Mouse (Mus musculus) right cerebral cortex, postnatal 25 days (tissue): ENCODE measurements around the gene Ubxn4.
A peak's percentile ranks its signal among the peaks of the same experiment; 100 is the strongest.
"Not testable (repeated sequence)": the region's sequence is repeated elsewhere in the genome, so short reads cannot be mapped to it uniquely, and the experiment has no call there.

Source experiments
- DNase-seq: peaks from one replicate; pipeline ENCODE4 v3.0.0; 2022

Gene Ubxn4

DNA sequence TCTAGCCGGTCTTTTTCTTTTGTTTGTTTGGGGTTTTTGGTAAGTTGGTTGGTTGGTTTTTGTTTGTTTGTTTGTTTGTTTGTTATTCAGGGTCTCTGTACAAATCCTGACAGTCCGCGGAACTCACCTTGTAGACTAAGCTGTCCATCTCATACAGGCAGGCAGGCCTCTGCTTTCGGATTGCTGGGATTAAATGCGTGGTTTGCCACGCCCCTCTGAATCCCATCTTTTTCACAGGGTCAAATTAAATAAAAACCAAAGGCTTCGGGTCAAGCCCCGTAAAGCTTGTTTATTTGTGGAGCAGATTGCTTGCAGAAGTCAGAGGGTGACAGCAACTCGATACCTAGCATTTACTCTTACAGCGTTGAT lies at the start of gene Ubxn4:
TSS of gene Ubxn4 (plus strand) at position 338 of the 369 bp plus-strand sequence.
- no peak for DNase-seq

DNA sequence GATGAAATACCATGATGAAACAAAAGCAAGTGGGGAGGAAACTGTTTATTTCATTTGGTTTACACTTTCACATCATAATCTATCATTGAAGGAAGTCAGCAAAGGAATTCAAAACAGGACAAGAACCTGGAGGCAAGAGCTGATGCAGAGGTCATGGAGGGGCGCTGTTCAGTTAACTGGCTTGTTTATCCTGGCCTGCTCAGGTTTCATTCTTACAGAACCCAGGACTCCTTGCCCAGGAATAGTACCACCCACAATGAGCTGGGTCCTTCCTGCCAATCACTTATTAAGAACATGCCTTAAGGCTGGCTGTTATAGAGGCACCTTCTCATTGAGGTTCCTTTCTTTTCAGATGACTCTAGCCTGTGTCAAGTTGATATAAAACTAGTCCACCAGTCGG lies 49.8 kb upstream of the Ubxn4 start:
- DNase-seq = no peak

DNA sequence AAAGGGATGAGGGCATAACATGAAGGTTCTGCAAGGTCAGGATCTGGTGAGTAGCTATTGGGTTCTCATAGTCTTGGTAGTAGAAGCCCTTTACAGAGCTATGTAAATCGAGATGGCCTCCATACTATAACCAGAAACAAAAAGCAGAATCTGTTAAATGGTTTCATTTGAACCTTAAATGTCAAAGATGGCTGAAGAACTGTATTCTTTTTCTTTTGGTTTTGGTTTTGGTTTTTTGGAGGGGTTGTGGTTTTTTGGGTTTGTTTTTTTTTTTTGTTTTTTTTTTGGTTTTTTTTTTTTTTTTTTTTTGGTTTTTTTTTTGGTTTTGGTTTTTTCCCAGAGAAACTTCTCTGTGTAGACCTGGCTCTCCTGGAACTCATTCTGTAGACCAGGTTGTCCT lies 46.4 kb upstream of the Ubxn4 start:
- no peak for DNase-seq

DNA sequence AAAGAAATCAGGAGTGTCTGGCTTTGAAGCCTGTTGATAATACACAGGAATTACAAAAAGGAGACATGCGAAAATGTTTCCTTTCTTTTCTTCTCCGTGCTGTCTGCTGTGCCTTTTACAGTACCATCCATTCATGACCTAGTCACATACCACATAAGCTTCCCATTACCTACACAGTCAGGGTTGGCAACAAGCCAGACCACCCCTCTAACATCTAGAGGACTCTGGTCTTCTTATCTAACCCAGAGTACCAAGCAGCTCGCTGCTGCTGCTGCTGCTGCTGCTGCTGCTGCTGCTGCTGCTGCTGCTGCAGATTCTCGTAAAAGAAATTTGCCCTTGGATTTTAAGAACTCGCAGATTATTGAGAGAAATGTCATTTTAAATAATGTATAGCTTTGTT lies 30.5 kb upstream of the Ubxn4 start:
- DNase-seq = no peak

DNA sequence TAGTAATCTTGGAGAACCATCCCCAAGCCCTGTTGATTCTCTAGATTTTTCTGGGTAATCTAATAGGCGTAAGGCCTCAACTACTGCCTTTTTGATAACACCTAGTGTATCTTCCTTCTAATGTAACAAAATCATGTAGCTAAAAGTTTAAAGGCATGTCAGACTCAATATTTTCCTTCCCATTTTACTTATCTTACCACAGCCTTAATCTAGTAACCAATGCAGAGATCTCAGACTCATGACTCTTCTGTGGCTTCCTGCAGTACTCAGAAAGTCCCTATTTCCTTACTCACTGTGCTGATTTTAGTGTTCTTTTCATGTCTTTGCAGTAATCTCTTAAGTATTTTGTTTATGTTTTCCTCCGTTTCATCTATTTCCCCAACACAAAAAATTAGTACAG lies 21.9 kb upstream of the Ubxn4 start:
- no peak for DNase-seq

DNA sequence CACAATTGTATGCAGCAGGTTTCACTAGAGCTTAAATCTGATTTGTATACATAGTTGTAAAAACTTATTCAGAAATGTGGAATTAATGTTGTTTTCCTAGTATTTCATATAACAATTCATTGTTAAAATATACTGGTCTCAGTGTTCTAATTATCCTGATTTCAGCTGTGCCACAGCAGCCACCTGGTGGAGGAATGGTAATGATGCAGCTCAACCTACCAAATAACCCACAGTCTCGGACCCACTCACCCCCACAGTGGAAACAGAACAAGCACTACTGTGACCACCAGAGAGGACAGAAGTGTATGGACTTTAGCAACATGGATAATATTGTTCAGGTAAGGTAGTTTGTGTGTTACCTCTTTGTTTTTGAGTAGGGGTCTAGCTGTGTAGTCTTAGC lies 20.5 kb upstream of the Ubxn4 start:
- DNase-seq = no peak

DNA sequence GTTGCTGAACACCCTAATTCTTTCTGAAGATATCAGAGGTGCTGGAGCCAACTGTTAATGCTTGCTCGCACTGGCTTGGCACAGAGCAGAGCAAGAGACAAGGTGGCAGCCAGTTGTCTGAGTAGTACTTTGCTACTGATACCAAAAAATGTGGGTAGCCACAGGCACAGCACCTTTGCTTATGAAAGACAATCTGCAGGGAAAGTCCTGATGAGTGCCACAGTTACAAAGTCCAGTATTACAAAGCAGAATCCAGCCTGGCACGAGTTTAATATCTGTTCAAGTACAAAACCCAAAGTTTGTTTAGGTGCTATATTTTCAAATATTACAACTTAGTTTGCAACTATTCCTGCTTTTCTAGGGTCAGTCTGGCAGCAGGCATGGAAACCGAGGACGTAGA lies 8.6 kb upstream of the Ubxn4 start:
- no peak for DNase-seq

DNA sequence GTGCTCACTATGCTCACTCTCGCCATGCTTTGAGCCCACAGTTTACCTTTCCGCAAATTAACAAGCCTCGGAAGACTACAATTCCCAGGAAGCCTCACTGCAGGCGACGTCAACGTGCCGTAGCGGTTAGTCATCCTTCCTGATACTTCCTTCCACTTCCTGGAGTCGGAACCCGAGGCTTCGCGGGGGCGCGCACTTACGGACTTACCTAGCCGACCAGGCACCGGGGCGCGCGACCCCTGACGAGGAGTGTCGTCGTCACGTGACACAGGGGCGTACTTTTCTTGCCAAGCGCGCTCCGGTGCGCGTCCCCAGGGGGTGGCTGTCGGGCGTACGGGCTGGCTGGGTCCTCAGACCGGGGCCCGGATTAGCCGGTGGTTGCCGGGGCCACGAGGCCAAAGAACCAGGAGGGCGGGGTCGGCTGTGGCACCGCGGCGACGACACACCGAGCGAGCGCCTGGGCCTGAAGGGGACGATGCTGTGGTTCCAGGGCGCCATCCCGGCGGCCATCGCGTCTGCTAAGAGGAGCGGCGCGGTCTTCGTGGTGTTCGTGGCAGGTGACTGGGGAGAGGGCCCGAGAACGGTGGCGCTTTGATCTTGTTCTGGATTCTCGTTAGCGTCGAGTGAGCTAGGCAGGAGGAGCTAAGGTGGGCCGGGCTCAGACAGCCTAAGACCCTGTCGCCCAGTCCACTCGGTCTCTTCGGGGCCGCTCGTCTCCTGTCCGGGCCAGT lies 397 bp downstream of the Ubxn4 start:
- DNase-seq = peak; percentile 92

DNA sequence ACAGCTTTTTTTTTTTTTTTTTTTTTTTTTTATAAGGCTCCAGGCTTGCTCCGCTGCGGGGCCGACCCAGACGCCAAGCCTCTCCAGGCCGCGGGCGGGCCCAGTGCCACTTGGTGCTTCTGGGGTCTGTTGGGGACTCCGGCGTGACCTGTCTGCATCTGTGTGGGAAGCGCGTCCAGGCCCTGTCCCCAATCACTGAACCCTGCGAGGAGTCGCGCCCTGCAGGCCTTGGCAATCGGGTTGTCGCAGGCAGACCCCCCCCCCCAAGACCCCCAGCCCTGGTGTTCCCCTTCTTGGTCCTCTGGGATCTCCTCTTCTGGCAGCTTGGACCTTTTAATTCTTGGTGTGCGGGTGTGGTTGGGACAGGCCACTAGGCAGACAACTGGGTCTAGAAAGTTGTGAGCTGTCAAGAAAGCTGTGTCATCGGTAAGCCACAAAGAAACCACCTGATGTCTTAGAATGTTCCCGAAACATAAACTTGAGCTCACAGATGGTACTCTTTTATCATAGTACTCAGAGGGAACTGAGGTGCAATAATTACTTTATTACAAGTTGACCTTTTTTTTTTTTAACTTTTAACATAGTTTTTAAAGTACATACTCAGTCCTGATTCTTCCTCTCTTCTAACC lies 1.1 kb downstream of the Ubxn4 start:
- DNase-seq = no peak

DNA sequence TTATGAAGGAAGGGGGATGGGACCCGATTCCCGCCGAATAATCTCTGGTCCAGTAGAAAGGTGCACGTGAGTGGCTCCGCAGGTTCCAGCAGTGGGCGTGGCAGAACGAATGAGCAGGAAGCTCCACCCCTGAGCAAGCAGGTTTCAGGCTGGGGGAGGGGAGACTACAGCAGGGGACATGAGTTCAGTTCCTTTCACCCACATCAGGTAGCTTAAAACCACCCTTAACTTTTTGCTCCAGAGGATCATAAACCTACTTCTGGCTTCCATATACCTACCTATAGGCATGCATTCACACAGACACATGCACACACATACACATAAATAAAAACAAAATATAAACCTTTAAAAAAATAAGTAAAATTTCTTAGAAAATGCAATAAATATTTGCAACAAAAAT lies 23.3 kb downstream of the Ubxn4 start:
- DNase-seq = not testable (repeated sequence)

DNA sequence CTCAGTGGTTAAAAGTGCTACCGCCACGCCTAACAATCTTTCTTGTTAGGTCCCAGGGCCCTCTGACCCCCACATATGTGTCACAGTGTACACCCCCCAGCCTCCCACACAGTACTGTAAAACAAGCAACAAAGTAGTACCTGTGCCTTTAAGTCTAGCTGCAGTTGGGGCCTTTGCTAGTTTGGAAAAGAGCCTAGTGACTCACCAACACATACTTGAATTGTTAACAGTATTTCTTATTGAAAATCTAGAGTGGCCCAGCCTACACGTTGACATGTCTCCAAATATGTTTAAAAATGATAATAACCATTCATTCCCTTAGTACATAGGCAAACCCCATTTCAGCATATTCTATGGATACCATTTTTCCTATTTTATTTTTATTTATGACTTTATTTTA lies 27.0 kb downstream of the Ubxn4 start:
- no peak for DNase-seq

DNA sequence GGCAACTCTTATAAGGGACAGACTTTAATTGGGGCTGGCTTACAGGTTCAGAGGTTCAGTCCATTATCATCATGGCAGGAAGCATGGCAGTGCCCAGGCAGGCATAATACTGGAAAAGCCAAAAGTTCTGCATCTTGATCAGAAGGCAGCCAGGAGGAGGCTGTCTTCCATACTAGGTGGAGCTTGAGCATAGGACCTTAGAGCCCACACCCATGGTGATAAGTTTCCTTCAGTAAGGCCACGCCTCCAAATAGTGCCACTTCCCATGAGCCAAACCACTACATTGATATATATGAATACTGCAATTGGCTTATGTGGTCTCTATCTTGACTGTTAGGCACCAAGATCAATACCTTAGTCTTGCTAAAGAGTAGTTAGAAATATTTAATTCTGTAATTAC lies 32.1 kb downstream of the Ubxn4 start:
- no peak for DNase-seq

DNA sequence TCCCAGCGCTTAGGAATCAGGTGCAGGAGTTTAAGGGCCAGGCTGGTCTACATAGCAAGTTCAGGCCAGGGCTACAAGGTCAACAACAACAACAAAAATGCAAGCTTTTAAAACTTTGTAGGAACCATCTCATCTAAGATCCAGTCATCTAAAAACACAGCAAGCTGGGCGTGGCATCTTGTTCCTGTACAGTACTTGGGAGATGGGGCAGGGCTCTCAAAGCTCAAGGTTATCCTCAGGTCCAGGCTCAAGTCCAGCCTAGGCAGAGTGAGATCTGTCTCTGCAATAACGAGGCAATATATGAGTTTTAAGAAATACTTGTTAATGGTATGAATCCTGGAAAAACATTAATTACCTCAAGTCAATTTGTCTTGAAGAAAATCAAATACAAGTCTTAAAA lies 34.8 kb downstream of the Ubxn4 start:
- DNase-seq = no peak

DNA sequence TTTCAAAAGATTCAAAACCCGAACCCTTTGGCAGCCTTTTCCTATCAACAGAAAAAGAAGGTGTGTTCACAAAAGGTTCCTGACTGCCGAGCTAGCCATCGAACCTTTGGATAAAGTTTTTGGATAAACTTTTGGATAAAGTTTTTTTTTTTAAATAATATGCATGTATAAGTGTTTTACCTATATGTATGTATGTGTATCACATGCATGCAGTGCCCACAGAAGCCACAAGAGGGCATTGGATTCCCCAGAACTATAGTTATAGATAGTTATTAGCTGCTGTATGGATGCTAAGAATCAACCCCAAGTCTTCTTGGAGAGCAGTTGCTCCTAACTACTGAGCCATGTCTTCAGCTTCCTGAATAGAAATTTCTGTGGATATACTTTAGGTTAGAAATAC lies 38.0 kb downstream of the Ubxn4 start:
- no peak for DNase-seq

DNA sequence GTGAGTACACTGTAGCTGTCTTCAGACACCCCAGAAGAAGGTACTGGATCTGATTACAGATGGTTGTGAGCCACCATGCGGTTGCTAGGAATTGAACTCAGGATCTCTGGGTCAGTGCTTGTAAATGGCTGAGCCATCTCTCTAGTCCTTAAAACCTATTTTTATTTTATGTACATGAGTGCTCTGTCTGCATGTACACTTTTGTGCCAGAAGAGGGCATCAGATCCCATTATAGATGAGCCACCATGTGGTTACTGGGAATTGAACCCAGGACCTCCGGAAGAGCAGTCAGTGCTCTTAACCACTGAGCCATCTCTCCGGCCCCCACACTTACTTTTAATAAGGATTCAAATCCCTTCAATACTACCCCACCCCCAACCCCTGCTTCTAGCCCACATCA lies 39.2 kb downstream of the Ubxn4 start:
- no peak for DNase-seq

DNA sequence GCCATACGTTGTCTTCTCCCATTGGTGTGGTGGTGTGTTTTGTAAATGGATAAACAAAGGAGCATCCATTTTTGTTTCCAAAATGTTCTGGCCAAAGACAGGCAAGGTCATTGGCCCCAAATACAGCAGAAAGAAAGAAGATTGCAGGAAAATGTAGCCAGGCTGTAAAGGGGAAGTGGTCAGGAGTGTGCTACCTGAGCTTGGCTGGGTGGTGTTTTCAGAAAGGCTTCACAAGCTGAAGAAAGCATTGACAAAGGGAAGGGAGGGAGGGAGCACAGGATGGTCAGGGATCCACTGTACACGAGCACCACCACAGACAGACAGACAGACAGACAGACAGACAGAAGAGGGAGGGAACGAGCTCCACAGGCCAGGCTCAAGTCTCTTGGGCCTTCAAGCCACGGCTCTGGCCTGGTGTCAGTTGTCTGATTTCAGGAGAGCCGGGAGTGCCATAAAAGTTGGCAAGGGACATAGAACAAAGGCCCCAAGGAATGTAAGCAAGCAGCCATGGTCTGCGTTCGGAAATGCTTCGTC lies 40.5 kb downstream of the Ubxn4 start:
- DNase-seq = no peak

DNA sequence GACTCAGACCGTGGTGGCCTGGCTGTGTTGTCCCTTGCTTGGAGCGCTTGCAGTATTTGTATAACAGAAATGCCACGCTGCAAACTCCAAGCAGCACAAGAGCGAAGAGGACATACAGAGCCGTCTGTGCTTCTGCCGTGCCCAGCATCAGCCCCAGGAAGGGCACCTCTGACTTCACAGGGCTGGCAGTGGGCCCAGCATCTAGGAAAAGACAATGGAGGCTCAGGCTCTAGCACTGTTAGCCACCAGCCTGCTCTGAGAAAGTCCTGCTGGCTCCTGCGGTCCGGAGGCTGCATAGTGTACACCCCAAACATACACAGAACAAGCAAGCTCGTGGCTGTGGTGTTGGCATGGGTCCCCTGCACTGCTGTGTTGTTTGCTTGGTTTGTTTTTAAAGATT lies 41.4 kb downstream of the Ubxn4 start:
- no peak for DNase-seq

DNA sequence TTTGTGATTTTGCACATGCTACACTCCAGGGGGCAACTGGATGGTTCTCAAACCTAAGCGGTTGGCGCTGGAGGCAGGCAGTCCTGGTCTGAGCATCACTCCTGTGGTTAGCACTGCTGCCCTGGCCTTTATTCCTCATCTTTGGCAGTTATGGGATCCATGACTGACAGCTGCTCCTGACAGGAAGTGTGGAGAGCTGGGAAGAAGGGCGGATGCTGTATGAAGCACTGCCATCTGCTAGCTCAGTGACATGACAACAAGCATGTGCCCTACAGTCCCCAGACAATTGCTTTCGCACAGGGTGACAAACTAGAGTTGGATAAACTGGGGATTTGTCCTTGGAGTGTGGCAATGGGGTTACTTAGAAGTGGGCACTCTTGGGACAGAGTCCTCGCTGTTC lies 46.5 kb downstream of the Ubxn4 start:
- no peak for DNase-seq

DNA sequence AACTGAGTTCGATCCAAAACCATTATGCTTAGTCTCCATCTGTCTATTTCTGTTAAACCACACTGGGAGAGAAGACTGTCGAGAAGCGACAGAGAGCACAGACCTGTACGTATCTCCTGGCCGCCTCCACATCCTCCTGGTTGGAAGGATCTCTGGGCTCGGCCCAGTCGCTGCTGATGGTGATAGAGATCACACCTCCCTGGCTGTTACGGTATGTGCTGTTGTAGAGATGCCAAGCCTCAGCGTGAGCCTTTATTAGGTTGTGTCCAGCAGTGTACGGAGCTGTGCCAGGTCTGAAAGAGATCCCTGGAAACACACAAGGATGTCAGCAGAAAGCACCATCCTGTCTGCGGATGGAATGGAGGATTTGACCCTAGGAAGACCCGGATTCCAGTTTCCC lies 49.8 kb downstream of the Ubxn4 start:
- no peak for DNase-seq

DNA sequence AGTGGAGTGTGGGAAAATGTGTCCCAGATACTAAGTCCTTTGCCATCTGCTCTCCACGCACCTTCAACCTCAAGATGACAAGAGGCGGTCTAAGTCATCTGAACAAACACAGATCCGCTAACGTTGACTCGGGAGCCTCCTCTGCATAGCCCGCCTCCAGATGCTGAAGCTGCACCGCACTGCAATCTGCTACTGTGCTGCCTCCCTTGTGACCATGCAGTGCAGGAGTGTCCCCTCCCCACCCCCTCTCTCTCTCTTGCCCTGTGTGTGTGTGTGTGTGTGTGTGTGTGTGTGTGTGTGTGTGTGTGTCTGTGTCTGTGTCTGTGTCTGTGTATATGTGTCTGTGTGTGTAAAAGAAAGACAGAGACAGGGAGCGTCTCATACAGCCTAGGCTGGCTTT lies 51.5 kb downstream of the Ubxn4 start:
- DNase-seq = no peak

DNA sequence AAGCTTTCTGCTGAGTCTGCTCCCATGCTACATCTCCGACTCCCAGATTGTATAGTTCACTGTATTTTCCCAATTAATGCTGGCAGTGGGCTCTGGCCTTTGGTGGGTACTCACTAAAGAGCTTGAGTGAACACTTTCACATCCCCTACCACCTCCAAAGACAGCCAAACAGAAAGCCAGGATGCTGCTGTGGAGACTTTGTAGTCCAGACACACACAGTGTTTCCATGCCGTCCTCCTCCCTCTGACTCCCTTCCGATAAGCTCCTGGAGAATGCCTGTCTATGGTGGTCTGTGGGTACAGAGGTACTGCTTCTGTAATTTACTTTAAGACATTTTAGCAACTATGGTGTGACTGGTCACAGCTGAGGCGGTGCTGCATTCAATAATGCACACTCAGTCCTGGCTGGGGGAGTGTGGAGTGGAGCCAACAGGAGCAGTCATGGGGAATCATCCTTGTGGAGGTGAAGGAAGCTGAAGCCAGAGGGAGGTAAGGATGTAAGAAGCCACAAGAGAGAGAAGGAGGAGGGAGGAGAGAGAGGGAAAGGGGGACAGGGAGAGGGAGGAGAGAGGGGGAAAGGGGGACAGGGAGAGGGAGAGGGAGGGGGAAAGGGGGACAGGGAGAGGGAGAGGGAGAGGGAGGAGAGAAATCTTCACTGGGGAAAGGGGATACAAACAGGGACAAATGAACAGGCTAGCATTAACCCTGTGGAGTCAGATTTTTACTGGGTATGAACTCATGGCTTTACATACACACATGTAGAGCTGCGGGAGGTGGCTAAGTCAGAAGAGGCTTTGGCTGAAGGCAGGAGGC lies 52.2 kb downstream of the Ubxn4 start:
- DNase-seq = no peak

DNA sequence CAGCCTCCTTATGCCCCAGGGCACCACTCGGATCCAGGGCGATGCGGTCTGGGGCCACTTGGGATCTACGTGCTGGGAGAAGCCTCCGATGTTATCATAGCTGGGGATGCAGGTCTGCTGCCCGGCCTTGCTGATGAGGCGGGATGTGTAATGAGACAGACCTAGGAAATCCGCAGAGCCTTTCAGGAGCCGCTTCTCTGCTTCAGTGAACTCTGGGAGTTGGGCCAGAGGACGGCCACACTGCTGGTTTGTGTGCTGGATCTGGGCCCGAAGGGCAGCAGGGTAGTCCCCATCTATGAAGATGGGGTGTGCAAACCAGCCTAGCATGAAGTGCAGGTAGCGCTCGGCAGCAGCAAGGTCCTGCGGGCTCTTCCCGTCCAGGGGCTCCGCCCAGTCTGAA lies 60.1 kb downstream of the Ubxn4 start:
- DNase-seq = peak; percentile 34

DNA sequence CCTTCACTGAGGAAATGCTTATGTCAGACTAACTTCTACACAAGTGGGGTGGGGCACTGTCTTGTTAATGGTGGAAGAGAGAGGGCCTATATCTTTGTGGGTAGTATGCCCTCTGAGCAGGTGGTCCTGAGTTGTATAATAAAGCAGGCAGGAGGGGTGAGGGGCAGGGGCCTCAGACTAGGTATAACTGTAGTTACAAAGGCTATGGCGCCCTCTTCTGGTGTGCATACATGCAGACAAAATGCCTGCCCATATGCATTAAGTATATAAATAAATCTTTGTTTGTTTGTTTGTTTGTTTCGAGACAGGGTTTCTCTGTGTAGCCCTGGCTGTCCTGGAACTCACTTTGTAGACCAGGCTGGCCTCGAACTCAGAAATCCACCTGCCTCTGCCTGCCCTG lies 65.3 kb downstream of the Ubxn4 start:
- no peak for DNase-seq

DNA sequence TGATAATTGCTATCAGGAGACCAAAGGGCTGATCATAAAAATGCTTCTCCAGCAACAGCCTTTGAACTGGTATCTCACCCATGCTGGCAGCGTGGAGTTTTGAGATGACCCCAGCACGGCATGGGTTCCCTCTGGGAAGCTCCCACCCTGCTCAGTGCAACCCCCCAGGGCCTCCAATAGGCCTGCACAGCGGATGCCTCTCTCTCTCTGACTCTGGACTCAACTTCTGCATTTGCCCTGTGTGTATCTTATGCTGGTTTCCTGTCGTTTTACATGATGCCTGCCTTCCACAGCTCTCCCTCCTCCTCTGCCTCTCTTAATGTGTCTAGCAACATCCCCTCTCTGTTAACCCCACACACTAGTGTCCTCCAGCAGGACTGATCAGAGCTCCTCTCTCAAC lies 70.9 kb downstream of the Ubxn4 start:
- DNase-seq = no peak
